Mouse (Mus musculus): ENCODE data around the gene Npr3.
"Not testable (repeated sequence)": the region's sequence is repeated elsewhere in the genome, so short reads cannot be mapped to it uniquely, and the experiment has no call there.

Gene Npr3

GRCm38 (mm10) chr15:11882508-11883205 is 24.4 kb downstream of the Npr3 start:
- DNase-seq (ENCODE audit: low read depth, low spot score) = no peak

DNA sequence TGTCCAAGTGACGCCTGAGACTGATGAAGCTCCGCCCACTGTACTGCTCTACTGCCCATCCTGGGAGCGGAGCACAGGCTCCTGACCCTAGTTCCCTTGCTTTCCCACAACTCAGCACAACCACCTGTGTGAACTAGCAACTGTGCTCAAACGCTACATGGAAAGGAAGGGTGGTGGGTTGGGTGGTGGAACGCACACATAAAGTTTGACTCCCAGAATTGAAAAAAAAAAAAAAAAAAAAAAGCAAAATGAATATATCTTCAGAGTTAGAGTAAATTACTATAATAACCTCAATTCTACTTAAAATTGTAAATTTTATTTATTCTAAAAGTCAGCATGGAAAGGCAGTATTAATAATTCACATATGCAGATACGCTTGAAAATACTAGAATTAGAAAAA is 25.3 kb downstream of the Npr3 start:
- DNase-seq (ENCODE audit: low read depth, low spot score) = no peak

DNA sequence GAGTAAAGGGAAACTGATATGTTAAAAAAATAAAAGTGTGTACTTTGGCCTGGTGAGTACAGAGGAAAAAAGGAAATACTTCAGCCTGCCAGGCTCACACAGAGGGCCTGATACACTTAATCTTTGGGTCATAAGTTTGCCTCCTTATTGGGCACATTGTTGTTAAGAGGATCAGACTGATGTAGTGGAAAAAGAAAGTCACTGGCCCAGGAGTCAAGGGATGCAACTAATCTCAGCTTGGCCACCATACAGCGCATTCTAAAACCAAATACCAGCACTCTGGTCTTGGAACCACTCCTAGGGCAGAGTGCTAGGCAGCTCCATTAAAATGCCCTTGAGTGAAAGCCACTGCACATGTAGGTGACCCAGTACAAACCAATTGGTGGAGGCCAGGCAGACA is 28.8 kb downstream of the Npr3 start:
- no peak for DNase-seq (ENCODE audit: low read depth, low spot score)

- peak; percentile 9 for DNase-seq (ENCODE audit: low read depth, low spot score)
Measured at GRCm38 (mm10) chr15:11877273-11877672, 29.8 kb downstream of the Npr3 start.

DNA sequence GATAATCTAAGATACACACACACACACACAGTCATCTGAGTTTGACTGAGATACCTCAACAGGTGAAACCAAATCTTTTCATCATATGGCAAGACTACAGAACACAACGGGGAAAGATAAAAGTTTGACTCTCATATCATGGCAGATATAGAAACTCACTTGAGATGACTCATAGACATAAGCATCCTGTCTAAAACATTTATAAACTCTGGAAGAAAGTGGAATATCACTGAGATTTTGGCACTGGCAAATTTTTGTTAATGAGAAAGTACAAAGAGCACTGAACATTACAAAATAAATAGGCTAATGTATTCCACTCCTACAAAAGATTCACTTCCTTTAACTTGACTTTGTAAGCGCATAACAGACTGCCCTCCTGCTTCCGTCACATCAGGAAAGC is 40.2 kb downstream of the Npr3 start:
- DNase-seq (ENCODE audit: low read depth, low spot score) = no peak

DNA sequence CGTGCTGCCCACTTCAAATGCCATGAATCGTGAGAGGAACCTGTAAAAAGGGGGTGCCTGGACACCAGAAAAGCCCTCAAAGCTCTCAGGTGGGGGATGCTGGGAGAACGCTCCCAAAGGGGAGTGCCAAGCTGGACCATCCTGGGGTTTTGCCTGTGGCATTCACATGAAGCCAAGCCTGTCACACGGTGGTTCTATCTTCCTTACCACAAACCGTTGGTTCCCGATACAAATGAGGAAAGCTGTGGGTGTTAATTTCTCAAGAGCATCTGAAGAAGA is 43.6 kb downstream of the Npr3 start:
- DNase-seq (ENCODE audit: low read depth, low spot score) = no peak

DNA sequence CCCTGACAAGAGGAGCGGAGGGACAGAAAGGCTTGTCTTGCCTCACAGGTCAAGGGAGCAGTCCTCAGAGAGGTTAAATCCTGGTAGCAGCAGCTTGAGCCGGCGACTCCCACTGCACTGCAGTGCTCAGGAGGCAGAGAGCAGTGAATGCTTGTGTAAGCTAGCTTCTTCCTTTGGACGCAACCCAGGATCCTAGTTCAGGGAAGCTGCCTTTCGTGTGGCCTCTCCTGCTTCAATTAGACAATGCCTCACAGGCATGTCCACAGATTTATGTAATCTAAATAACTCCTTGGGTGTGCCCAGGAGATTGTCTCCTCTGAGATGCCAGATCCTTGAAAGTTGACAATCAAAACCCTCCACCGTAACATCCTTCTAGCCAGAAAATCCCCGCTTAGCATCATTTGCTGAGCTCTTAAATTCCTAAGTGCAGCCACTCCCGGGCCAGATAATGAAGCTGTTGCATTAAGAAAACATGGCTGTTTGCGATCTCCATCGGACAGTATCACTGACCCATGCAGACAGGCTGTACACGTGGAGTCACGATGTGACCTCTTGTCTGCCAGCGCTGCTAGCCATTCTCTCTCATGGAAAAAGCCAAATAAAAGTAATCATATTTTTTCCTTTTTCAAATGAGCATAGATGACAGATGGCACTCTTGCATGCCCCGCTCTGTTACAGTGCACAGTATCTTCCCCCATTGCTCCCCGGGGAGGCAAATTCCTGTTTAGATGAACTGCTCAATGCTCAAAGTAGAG is 44.1 kb downstream of the Npr3 start:
- DNase-seq (ENCODE audit: low read depth, low spot score) = no peak

DNA sequence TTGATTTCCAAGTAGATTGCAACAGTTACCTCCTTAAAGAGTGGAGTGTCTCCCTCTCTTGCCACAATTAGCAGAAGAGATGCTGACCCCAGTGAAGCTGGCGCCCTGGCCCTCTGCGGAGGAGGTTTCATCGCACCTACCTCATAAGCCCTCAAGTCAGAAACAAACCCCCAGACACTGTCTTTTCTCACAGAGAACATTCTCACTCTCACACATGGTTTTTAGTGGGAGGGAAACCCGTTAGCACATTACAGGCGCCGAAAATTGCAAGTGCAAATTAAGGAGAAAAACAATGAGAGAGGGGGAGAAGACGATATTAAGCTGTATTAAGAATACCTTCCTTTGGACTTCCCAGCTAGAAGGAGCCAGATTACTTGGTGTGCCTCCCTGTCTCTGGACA is 44.8 kb downstream of the Npr3 start:
- DNase-seq (ENCODE audit: low read depth, low spot score) = no peak

DNA sequence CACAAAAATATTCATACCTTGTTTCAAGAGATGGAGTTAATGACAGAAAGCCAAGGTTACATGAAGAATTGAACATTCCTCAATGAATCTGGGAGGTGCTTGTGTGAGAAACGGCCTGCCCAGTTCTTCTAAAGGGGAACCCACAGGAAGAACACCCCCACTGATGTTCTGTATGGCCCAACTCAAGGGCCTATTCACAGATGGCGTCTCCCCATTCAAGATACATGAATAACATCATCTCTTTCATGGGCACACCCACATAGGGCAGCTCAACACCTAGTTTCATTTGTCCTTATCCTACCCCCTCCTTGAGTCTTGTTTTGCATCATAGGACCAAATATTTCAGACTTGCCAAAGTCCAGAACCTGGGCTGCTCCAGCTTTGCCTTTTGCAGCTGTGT is 46.8 kb downstream of the Npr3 start:
- no peak for DNase-seq (ENCODE audit: low read depth, low spot score)

DNA sequence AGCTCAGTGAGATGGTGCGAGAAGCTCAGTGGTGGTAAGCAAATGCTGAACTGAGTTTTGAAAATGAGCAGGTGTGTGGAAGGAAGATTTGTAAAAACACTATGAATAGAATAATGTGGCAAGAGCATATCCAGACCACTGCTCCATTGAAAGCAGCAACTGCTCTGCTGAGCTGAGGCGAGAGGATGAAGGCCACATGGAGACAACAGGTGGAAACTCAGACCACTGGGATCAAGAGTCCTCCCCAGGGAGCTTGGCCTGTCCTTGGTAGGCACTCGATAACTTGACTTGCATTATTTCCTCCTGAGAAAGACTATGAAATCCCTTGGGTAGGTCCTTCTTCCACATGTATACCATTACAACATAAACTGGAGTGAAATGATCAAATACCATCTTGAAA is 47.3 kb downstream of the Npr3 start:
- DNase-seq (ENCODE audit: low read depth, low spot score) = no peak

GRCm38 (mm10) chr15:11858411-11858810 is 48.7 kb downstream of the Npr3 start:
- no peak for DNase-seq (ENCODE audit: low read depth, low spot score)

DNA sequence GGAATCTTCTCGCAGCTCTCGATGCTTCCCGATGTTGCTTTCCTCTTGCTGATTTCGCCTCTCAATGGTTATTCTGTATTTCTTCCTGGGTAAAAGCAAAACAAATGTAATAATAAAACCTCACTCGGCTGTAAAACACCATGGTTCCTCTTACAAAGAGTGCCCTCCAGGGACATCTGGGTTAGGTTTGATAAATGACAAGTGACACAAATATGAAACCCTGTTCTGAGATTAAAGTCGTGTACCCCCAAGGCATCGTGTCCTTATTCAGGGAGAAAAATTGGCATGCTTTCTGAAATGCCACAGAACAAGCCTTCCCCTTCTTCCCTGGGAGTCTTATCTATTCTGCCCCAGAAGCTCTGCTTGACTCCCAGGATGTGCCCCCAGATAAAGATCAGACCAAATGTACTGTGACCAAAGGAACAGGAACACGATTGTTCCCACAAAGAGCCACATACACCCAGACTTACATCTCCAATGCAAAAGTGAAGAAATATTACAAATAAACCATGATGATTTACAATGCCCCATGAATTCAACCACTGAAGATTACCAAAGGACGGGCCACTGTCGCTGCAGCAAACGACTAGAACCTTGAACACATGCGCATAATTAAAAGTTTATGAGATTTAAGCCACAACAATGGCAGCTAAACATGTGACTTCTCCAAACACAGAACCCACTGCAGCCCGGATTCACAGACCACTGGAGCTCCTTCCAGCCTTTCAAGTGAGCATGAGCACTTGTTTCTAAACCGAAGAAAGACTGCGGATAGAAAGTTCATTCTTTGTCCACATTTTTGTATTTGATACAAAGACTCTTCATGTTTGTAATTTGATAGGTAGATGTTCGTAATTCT is 61.7 kb downstream of the Npr3 start:
- DNase-seq (ENCODE audit: low read depth, low spot score) = no peak

DNA sequence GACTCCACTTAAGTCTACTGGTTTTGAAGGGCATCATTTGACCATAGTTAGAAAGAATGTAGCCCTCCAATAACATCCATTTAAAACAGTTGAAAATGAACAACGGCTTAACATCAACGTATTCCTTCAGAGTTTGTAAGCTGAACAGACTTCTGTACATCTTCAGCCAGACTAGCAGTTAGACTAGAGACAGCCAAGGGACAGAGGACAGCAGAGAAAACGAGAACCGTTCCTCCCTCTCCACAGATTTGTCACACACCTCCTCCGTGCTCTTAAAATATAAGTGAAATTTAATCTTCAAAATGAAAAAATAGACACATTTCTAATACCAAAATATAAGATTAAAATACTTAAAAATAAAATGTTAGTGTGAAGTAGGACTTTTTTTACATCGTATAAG is 63.0 kb downstream of the Npr3 start:
- no peak for DNase-seq (ENCODE audit: low read depth, low spot score)

GRCm38 (mm10) chr15:11841828-11842227 is 65.3 kb downstream of the Npr3 start:
- no peak for DNase-seq (ENCODE audit: low read depth, low spot score)

- peak; percentile 92 for DNase-seq (ENCODE audit: low read depth, low spot score)
Measured at GRCm38 (mm10) chr15:11835913-11836312, 71.2 kb downstream of the Npr3 start.

- DNase-seq (ENCODE audit: low read depth, low spot score) = not testable (repeated sequence)
Measured at GRCm38 (mm10) chr15:11822347-11822746, 84.7 kb downstream of the Npr3 start.

GRCm38 (mm10) chr15:11815551-11815950 is 91.5 kb downstream of the Npr3 start:
- no peak for DNase-seq (ENCODE audit: low read depth, low spot score)

- DNase-seq (ENCODE audit: low read depth, low spot score) = no peak
Measured at GRCm38 (mm10) chr15:11803576-11803975, 103.5 kb downstream of the Npr3 start.

- DNase-seq (ENCODE audit: low read depth, low spot score) = peak; percentile 37
Measured at GRCm38 (mm10) chr15:11801863-11802722, 105.0 kb downstream of the Npr3 start.

DNA sequence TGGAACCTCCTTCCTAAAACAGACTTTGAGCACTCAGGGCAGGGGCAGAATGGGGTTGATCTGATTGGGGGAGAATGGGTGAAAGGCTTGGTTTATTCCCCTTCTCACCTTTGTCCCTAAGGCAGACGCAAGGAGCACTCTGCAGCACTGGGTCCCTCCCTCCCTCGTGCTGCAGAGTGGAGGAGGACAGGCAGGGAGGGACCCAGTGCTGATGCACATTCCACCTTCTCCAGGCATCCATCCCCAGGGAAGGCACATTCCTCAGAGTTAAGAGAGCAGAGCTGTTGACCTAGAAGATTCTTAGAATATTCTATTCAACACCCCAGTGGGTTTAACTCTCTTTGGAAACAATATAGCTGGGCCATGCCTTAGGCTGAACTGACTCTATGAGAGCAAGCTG is 112.5 kb downstream of the Npr3 start:
- peak; percentile 62 for DNase-seq (ENCODE audit: low read depth, low spot score)

Measured in 3T3-L1 (cell line).